Mouse (Mus musculus): ENCODE measurements around the gene Pla2g5. TPM values are rescaled to one million over a fixed set of nuclear protein-coding genes. Genes with fewer than 3 reads are reported as not detected.

The Pla2g5 gene
- polyA plus RNA-seq, 1 experiment from 2014 or later = 0.60 TPM

GRCm38 (mm10) chr4:138791452-138791851 lies 71.8 kb downstream of the Pla2g5 start:
- Histone ChIP-seq H3K4me1 (peaks cover 3% of the 10 kb centered on the region; the same call in 1 of the 2 replicates), H3K27ac (replicated peaks) (no peak overlapping the region), H3K27me3 (replicated peaks; ENCODE audit: low read depth, poor library complexity, severe bottlenecking) (no peaks in the 10 kb centered on the region), H3K9me3 (no peaks in the 10 kb centered on the region), H3K36me3 (replicated peaks) (no peaks in the 10 kb centered on the region), H3K4me3 (no peak overlapping the region)
- no peak for DNase-seq (ENCODE audit: low spot score)
- 75% methylated on average over 6 of the region's 6 CpGs for WGBS

DNA sequence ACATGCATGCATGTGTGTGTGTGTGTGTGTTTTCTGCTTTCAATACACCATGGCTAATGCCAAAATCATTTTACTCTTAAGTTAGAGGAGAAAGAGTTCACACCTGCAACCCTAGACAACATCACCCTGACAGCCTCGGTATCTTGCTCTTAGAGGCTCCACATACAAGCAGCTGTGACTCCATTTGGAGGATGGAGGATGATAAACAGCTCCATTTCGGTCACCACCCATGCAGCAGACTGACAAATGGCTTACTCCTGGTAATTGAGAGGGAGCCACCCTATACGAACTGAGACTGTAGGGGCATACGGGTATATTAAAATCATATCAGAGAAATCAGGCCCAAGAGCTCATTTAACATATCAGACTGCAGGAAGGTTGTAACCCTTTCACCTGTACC lies 74.9 kb downstream of the Pla2g5 start:
- H3K4me1 ChIP-seq = no peaks in the 10 kb centered on the region
- 81% methylated on average over 4 of the region's 4 CpGs for WGBS
- no peak overlapping the region for H3K27ac ChIP-seq (replicated peaks)
- no peaks in the 10 kb centered on the region for H3K9me3 ChIP-seq
- no peak for DNase-seq (ENCODE audit: low spot score)
- H3K4me3 ChIP-seq = no peak overlapping the region
- no peaks in the 10 kb centered on the region for H3K36me3 ChIP-seq (replicated peaks)
- H3K27me3 ChIP-seq (replicated peaks; ENCODE audit: low read depth, poor library complexity, severe bottlenecking) = 0 out of 2 replicates have a peak, but pooled peaks cover 3% of the 10 kb centered on the region

DNA sequence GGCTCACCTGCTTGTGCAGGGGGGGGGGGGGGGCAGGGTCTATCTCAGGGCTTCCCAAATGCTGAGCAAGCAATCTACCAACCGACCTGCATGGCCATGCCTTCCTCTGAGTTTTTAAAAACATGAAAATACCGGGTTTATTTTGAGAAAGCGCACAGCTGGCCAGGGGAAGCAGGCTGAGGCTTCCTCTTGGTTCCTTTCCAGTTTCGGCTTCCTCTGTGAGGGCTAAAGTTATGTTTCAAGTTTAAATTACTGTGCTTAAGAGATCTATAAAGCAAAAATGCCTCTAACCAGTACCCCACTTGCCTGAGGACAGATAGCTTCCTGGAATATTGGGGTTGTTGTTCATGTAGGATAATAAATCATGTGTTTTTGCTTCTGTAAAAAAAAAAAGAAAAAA lies 77.1 kb downstream of the Pla2g5 start:
- Histone ChIP-seq H3K27ac (replicated peaks) (no peak overlapping the region), H3K9me3 (no peaks in the 10 kb centered on the region), H3K4me3 (no peak overlapping the region), H3K27me3 (replicated peaks; ENCODE audit: low read depth, poor library complexity, severe bottlenecking) (0 out of 2 replicates have a peak, but pooled peaks cover 3% of the 10 kb centered on the region), H3K36me3 (replicated peaks) (no peaks in the 10 kb centered on the region), H3K4me1 (no peaks in the 10 kb centered on the region)
- DNase-seq (ENCODE audit: low spot score) = no peak
- WGBS = 73% methylated on average over 4 of the region's 4 CpGs

DNA sequence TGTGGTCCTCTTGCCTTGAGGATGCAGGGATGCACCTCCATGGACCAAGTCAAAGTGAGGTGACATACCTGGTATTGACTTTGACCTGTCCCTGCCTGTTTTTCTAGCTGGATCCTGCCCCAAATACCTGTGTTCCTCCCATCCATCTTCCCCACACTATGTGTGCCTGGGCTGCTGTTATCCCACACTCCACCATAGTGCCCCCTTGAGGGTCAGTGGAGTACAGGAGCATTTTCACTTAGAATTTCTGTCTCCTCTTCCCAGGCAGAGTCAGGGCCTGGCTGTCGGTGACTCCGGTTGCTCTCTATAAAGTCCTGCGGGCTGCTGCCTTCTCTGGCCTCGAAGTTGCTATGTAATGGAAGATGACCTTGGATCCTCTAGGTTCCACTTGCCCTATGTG lies 77.6 kb downstream of the Pla2g5 start:
- no peak for DNase-seq (ENCODE audit: low spot score)
- WGBS = 62% methylated on average over 4 of the region's 4 CpGs
- 0 out of 2 replicates have a peak, but pooled peaks cover 3% of the 10 kb centered on the region for H3K27me3 ChIP-seq (replicated peaks; ENCODE audit: low read depth, poor library complexity, severe bottlenecking)

DNA sequence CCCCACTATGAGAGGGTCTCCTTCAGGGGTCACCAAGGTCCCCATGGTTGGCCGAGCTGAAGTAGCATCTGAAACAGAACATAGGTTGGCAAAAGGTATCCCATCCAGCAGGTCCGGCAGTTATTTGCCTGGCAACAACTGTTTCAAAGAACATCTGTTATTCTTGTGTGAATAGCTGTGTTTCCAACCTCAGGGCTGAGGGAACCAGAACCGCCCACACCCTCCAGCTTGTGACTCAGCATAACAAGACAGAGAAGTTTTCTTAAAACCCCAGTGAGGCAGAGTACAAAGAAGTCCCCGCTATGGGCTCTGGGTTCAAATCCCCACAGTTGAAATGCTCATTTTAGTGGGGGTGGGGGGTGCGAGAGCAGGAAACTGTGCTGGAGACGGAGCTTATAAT lies 81.2 kb downstream of the Pla2g5 start:
- H3K9me3 ChIP-seq = no peaks in the 10 kb centered on the region
- H3K27ac ChIP-seq (replicated peaks) = no peak overlapping the region
- H3K4me1 ChIP-seq = peaks cover 13% of the 10 kb centered on the region
- 84% methylated on average over 6 of the region's 6 CpGs for WGBS
- peaks cover 19% of the 10 kb centered on the region; the same call in 1 of the 2 replicates for H3K27me3 ChIP-seq (replicated peaks; ENCODE audit: low read depth, poor library complexity, severe bottlenecking)
- DNase-seq (ENCODE audit: low spot score) = no peak
- H3K36me3 ChIP-seq (replicated peaks) = no peaks in the 10 kb centered on the region
- H3K4me3 ChIP-seq = no peak overlapping the region

More for the DNA sequence above, 77.6 kb downstream of the Pla2g5 start:
- no peaks in the 10 kb centered on the region for H3K9me3 ChIP-seq
- H3K4me1 ChIP-seq = no peaks in the 10 kb centered on the region
- H3K4me3 ChIP-seq = no peak overlapping the region
- no peak overlapping the region for H3K27ac ChIP-seq (replicated peaks)
- H3K36me3 ChIP-seq (replicated peaks) = no peaks in the 10 kb centered on the region

DNA sequence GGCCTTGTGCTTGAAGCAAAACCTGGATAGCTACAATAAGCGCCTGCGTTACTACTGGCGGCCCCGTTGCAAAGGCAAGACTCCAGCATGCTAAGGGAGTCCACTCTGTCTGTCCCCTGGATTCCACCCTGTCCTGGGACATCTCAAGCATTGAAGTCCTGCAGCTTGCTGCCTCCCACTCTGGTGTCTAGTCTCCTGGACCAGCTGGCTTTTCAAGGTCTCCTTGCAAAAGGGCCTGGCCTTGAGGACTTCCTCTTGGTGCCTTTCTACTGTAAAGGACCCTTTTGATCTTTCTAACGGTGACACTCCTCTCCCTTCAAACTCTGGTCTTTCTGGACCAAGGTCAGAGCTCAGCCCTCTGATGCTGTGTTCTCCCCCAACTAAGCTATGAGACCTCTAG lies 83.0 kb downstream of the Pla2g5 start:
- H3K4me1 ChIP-seq = peaks cover 13% of the 10 kb centered on the region
- peaks cover 29% of the 10 kb centered on the region; the same call in 1 of the 2 replicates for H3K27me3 ChIP-seq (replicated peaks; ENCODE audit: low read depth, poor library complexity, severe bottlenecking)
- no peak overlapping the region for H3K4me3 ChIP-seq
- WGBS = 92% methylated on average over 5 of the region's 5 CpGs
- H3K36me3 ChIP-seq (replicated peaks) = no peaks in the 10 kb centered on the region
- no peak overlapping the region for H3K27ac ChIP-seq (replicated peaks)
- no peaks in the 10 kb centered on the region for H3K9me3 ChIP-seq
- DNase-seq (ENCODE audit: low spot score) = no peak

DNA sequence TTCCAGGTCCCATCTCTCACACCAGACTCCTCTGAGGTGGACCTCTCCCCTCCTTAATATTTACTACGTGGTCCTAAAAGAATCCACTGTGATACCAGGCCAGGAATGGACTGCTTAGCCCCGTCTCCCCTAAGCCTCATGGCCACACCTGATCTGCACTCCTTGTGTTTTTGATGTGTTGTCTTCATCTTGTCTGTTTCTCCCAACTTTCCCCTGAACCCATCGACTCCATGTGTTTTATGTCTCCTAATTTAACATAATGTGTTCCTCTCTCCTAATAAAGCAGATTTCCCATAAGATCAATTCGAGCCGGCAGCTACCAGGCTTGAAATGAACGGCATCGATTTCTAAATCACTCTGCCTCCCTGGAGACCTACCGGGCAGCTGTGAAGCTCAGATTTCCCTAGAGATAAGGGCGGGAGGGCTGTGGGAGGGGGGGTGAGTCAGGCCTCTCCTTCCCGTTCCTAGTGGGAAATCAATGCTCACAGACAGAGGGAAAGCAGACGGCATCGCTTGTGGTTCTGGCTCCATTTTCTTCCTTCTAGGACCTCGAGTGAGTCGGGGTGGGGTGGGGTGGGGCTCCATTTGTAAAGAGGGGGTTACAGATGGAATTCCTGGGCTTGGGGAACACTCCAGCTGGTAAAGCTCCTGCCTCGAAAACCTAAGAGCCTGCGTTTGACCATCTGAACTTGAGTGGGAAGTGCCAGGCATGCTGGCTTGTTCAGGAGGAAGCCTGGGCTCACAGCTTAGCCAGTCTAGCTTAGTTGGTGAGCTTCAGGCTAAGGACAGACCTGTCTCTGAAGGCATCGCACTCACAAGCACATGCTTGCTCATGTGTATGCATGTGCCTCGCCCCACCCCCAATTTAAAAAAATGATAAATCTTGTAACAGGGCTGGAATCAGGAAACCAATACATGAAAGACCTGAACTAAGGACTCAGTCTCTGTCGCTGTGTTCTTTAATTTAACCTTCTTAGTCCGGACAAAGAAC lies 85.6 kb downstream of the Pla2g5 start:
- Histone ChIP-seq H3K9me3 (no peaks in the 10 kb centered on the region), H3K27ac (replicated peaks) (no peak overlapping the region; the same call in 1 of the 2 replicates), H3K27me3 (replicated peaks; ENCODE audit: low read depth, poor library complexity, severe bottlenecking) (peaks cover 26% of the 10 kb centered on the region; the same call in 1 of the 2 replicates), H3K4me1 (peaks cover 13% of the 10 kb centered on the region), H3K4me3 (no peak overlapping the region), H3K36me3 (replicated peaks) (no peaks in the 10 kb centered on the region)
- peak; percentile 34 for DNase-seq (ENCODE audit: low spot score)
- WGBS = 47% methylated on average over 20 of the region's 20 CpGs

GRCm38 (mm10) chr4:138775435-138775834 lies 87.8 kb downstream of the Pla2g5 start, which contains the start of gene Pla2g2d:
Gene Pla2g2d, plus strand, starts transcription at chr4:138775735.
- Histone ChIP-seq H3K4me3 (no peak within 1 kb of the TSS), H3K9me3 (no peaks in the 10 kb centered on the region), H3K27ac (replicated peaks) (no peak within 1 kb of the TSS), H3K27me3 (replicated peaks; ENCODE audit: low read depth, poor library complexity, severe bottlenecking) (peaks cover 33% of the 10 kb centered on the region; the same call in 1 of the 2 replicates), H3K4me1 (peaks cover 13% of the 10 kb centered on the region), H3K36me3 (replicated peaks) (no peaks in the 10 kb centered on the region)
- 85% methylated on average over 6 of the region's 6 CpGs for WGBS
- no peak for DNase-seq (ENCODE audit: low spot score)

GRCm38 (mm10) chr4:138772386-138772785 lies 90.9 kb downstream of the Pla2g5 start:
- H3K4me1 ChIP-seq = 0 out of 2 replicates have a peak, but pooled peaks cover 2% of the 10 kb centered on the region
- no peaks in the 10 kb centered on the region for H3K36me3 ChIP-seq (replicated peaks)
- no peak overlapping the region for H3K27ac ChIP-seq (replicated peaks)
- no peaks in the 10 kb centered on the region for H3K9me3 ChIP-seq
- 0 out of 2 replicates have a peak, but pooled peaks cover 19% of the 10 kb centered on the region for H3K27me3 ChIP-seq (replicated peaks; ENCODE audit: low read depth, poor library complexity, severe bottlenecking)
- no peak overlapping the region for H3K4me3 ChIP-seq
- WGBS = 84% methylated on average over 5 of the region's 5 CpGs
- no peak for DNase-seq (ENCODE audit: low spot score)

- Histone ChIP-seq H3K9me3 (no peaks in the 10 kb centered on the region), H3K27ac (replicated peaks) (no peak overlapping the region), H3K4me3 (no peak overlapping the region), H3K36me3 (replicated peaks) (no peaks in the 10 kb centered on the region), H3K4me1 (no peaks in the 10 kb centered on the region), H3K27me3 (replicated peaks; ENCODE audit: low read depth, poor library complexity, severe bottlenecking) (0 out of 2 replicates have a peak, but pooled peaks cover 15% of the 10 kb centered on the region)
- 87% methylated on average over 10 of the region's 10 CpGs for WGBS
- DNase-seq (ENCODE audit: low spot score) = no peak
These were observed 91.3 kb downstream of the Pla2g5 start for GRCm38 (mm10) chr4:138771970-138772369.

DNA sequence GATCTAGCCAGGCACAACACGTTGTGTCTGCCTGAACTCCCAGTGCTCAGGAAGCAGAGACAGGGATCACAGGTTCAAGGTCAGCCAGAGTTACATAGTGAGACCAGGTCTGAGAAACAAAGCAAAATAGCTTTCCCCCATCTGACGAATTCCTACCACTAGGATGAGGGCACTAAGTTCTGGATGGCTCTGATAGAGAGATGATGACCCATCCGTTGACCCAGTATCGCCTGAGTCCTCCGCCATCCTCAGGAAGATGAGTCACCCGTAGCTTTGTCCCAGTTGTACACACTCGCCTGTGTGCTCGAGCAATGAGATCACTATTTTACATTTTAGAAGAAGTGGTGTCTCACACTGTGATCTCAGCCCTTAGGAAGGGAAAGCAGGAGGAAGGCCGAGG lies 101.0 kb downstream of the Pla2g5 start:
- Histone ChIP-seq H3K27me3 (replicated peaks; ENCODE audit: low read depth, poor library complexity, severe bottlenecking) (no peaks in the 10 kb centered on the region), H3K4me1 (peaks cover 2% of the 10 kb centered on the region; the same call in 1 of the 2 replicates), H3K36me3 (replicated peaks) (no peaks in the 10 kb centered on the region), H3K9me3 (no peaks in the 10 kb centered on the region), H3K4me3 (no peak overlapping the region), H3K27ac (replicated peaks) (no peak overlapping the region)
- no peak for DNase-seq (ENCODE audit: low spot score)
- WGBS = 88% methylated on average over 9 of the region's 9 CpGs

- WGBS = 80% methylated on average over 8 of the region's 8 CpGs
- H3K27me3 ChIP-seq (replicated peaks; ENCODE audit: low read depth, poor library complexity, severe bottlenecking) = no peaks in the 10 kb centered on the region
- no peak for DNase-seq (ENCODE audit: low spot score)
- peaks cover 16% of the 10 kb centered on the region for H3K4me1 ChIP-seq
- no peaks in the 10 kb centered on the region for H3K36me3 ChIP-seq (replicated peaks)
- H3K9me3 ChIP-seq = 0 out of 2 replicates have a peak, but pooled peaks cover 2% of the 10 kb centered on the region
- no peak within 1 kb of the TSS for H3K27ac ChIP-seq (replicated peaks)
- no peak within 1 kb of the TSS for H3K4me3 ChIP-seq
These were observed 105.9 kb downstream of the Pla2g5 start, which contains the start of gene Pla2g2f for GRCm38 (mm10) chr4:138757416-138757815. Gene Pla2g2f, minus strand, starts transcription at chr4:138757626.
